Mouse (Mus musculus) brown adipose tissue, adult 24 weeks (tissue): ENCODE measurements around the gene Mgat5. TPM values are rescaled to one million over a fixed set of nuclear protein-coding genes. Genes with fewer than 3 reads are reported as not detected.
A peak's percentile ranks its signal among the peaks of the same experiment; 100 is the strongest.

ENCODE experiments used
- H3K27ac ChIP-seq: fragments of 200-500 bp; replicated peaks from 2 replicates; pipeline ENCODE4 v1.5.1; 2012; ENCODE audit warnings: low read depth, mild to moderate bottlenecking, low read length
- H3K4me1 ChIP-seq: fragments of 200-500 bp; 2 replicates; pipeline ENCODE4 v1.6.1; 2012; ENCODE audit warnings: low read length, mixed read lengths; ENCODE audit not compliant: control insufficient read depth, insufficient read depth, insufficient read length
- H3K4me3 ChIP-seq: fragments of 200-500 bp; 2 replicates; pipeline ENCODE4 v1.5.1; 2012; ENCODE audit warnings: low read depth, mild to moderate bottlenecking, low read length, moderate library complexity; ENCODE audit not compliant: insufficient read depth
- polyA plus RNA-seq: library from polyadenylated mRNA; stranded (reverse); fragments of >200 nt; gene quantifications from 2 replicates; pipeline ENCODE4 v1.2.4, GENCODE M21; 2012; ENCODE audit not compliant: missing spikeins, insufficient read depth, insufficient read length

The Mgat5 gene
- polyA plus RNA-seq, 1 experiment: 2.7 TPM

- H3K4me3 ChIP-seq: no peak overlapping the region
- H3K27ac ChIP-seq: no peak overlapping the region
- peaks cover 11% of the 10 kb centered on the region for H3K4me1 ChIP-seq
These were observed 30.3 kb downstream of the Mgat5 start for GRCm38 (mm10) chr1:127235157-127235556.

GRCm38 (mm10) chr1:127236396-127236795, 31.6 kb downstream of the Mgat5 start:
- H3K27ac ChIP-seq: no peak overlapping the region

GRCm38 (mm10) chr1:127238871-127239314, 34.1 kb downstream of the Mgat5 start:
- Histone ChIP-seq H3K27ac (no peak overlapping the region), H3K4me1 (peaks cover 16% of the 10 kb centered on the region), H3K4me3 (no peak overlapping the region)

More at GRCm38 (mm10) chr1:127236396-127236795, 31.6 kb downstream of the Mgat5 start:
- H3K4me1 ChIP-seq: peaks cover 10% of the 10 kb centered on the region; the same call in 1 of the 2 replicates
- H3K4me3 ChIP-seq: no peak overlapping the region

GRCm38 (mm10) chr1:127239914-127240313, 35.1 kb downstream of the Mgat5 start:
- peak overlapping the region; percentile 46 for H3K27ac ChIP-seq
- H3K4me1 ChIP-seq: peaks cover 16% of the 10 kb centered on the region
- no peak overlapping the region for H3K4me3 ChIP-seq

GRCm38 (mm10) chr1:127242151-127242887, 37.5 kb downstream of the Mgat5 start:
- Histone ChIP-seq H3K4me1 (peaks cover 16% of the 10 kb centered on the region), H3K27ac (peak overlapping the region; percentile 61), H3K4me3 (peak overlapping the region; percentile 56)

- peaks cover 17% of the 10 kb centered on the region for H3K4me1 ChIP-seq
- H3K4me3 ChIP-seq: peak overlapping the region; percentile 56
- peak overlapping the region; percentile 61 for H3K27ac ChIP-seq
These were observed 38.2 kb downstream of the Mgat5 start for GRCm38 (mm10) chr1:127242888-127243588.

GRCm38 (mm10) chr1:127244054-127244770, 39.4 kb downstream of the Mgat5 start:
- Histone ChIP-seq H3K27ac (no peak overlapping the region), H3K4me1 (peaks cover 17% of the 10 kb centered on the region), H3K4me3 (no peak overlapping the region)

- no peak overlapping the region for H3K27ac ChIP-seq
- H3K4me3 ChIP-seq: no peak overlapping the region
- peaks cover 11% of the 10 kb centered on the region for H3K4me1 ChIP-seq
These were observed 41.3 kb downstream of the Mgat5 start for GRCm38 (mm10) chr1:127246158-127246557.

- Histone ChIP-seq H3K4me1 (peaks cover 2% of the 10 kb centered on the region; the same call in 1 of the 2 replicates), H3K27ac (no peak overlapping the region), H3K4me3 (no peak overlapping the region)
These were observed 43.6 kb downstream of the Mgat5 start for GRCm38 (mm10) chr1:127248433-127248832.

- Histone ChIP-seq H3K4me3 (no peak overlapping the region), H3K4me1 (peaks cover 2% of the 10 kb centered on the region; the same call in 1 of the 2 replicates), H3K27ac (no peak overlapping the region)
These were observed 44.8 kb downstream of the Mgat5 start for GRCm38 (mm10) chr1:127249621-127250020.

GRCm38 (mm10) chr1:127250313-127250712, 45.5 kb downstream of the Mgat5 start:
- Histone ChIP-seq H3K27ac (no peak overlapping the region), H3K4me3 (no peak overlapping the region), H3K4me1 (peaks cover 2% of the 10 kb centered on the region; the same call in 1 of the 2 replicates)

GRCm38 (mm10) chr1:127251751-127252150, 46.9 kb downstream of the Mgat5 start:
- no peak overlapping the region for H3K27ac ChIP-seq
- peaks cover 2% of the 10 kb centered on the region; the same call in 1 of the 2 replicates for H3K4me1 ChIP-seq
- H3K4me3 ChIP-seq: no peak overlapping the region

GRCm38 (mm10) chr1:127257005-127257404, 52.2 kb downstream of the Mgat5 start:
- H3K27ac ChIP-seq: no peak overlapping the region
- H3K4me1 ChIP-seq: no peaks in the 10 kb centered on the region; the same call in 1 of the 2 replicates

GRCm38 (mm10) chr1:127259669-127260068, 54.9 kb downstream of the Mgat5 start:
- Histone ChIP-seq H3K27ac (no peak overlapping the region), H3K4me3 (no peak overlapping the region), H3K4me1 (no peaks in the 10 kb centered on the region; the same call in 1 of the 2 replicates)

More at GRCm38 (mm10) chr1:127257005-127257404, 52.2 kb downstream of the Mgat5 start:
- no peak overlapping the region for H3K4me3 ChIP-seq

- Histone ChIP-seq H3K4me3 (no peak overlapping the region), H3K4me1 (peaks cover 2% of the 10 kb centered on the region; the same call in 1 of the 2 replicates), H3K27ac (no peak overlapping the region)
These were observed 56.2 kb downstream of the Mgat5 start for GRCm38 (mm10) chr1:127260969-127261368.
